ENCODE assay signal across 8 mouse cellular contexts in genomic region chr14:61647182-61647880, GRCm38 (mm10). TPM values are rescaled to one million over a fixed set of nuclear protein-coding genes. Genes with fewer than 3 reads are reported as not detected.
DNase-seq lines count a peak whose midpoint lies in the region; ATAC-seq lines count a peak whose summit lies in the region.

No protein-coding gene starts in this region.

- no peaks in the 10 kb centered on the region for H3K36me3 ChIP-seq in megakaryocyte, embryonic 14.5 days (replicated peaks; ENCODE audit: low read length)
- H3K36me3 ChIP-seq in intestine, embryonic 16.5 days (ENCODE audit: control insufficient read depth, insufficient read depth, low read length): no peaks in the 10 kb centered on the region
- no peaks in the 10 kb centered on the region for H3K36me3 ChIP-seq in liver, embryonic 11.5 days (ENCODE audit: control insufficient read depth, insufficient read depth, low read length)
- H3K36me3 ChIP-seq in stomach, embryonic 16.5 days (ENCODE audit: control insufficient read depth, insufficient read depth, low read length): no peaks in the 10 kb centered on the region

- H3K9me3 ChIP-seq in megakaryocyte, embryonic 14.5 days: no peaks in the 10 kb centered on the region
- no peaks in the 10 kb centered on the region for H3K9me3 ChIP-seq in intestine, embryonic 16.5 days (ENCODE audit: control insufficient read depth, low read length)
- no peaks in the 10 kb centered on the region for H3K9me3 ChIP-seq in liver, embryonic 11.5 days (ENCODE audit: control insufficient read depth, low read length)
- H3K9me3 ChIP-seq in stomach, embryonic 16.5 days (replicated peaks; ENCODE audit: control insufficient read depth, low read length): no peaks in the 10 kb centered on the region

- DNase-seq in cerebellum, postnatal 4 days (ENCODE audit: low spot score in 2 of 2): peak; percentile 21 to 31
- DNase-seq in gastrocnemius, postnatal 25 days: peak; percentile 17
- peak; percentile 67 for DNase-seq in liver, embryonic 11.5 days (ENCODE audit: low spot score)
- peak; percentile 68 for DNase-seq in neural tube, embryonic 10.5 days (ENCODE audit: extremely low spot score, low spot score)

- peak overlapping the region; percentile 96 for H3K27ac ChIP-seq in intestine, embryonic 16.5 days (ENCODE audit: low read length)
- H3K27ac ChIP-seq in liver, embryonic 11.5 days (ENCODE audit: low read depth, low read length): peak overlapping the region; percentile 99
- H3K27ac ChIP-seq in stomach, embryonic 16.5 days (ENCODE audit: low read length): peak overlapping the region; percentile 95

- peak overlapping the region; percentile 92 for H3K4me3 ChIP-seq in megakaryocyte, embryonic 14.5 days (replicated peaks)
- H3K4me3 ChIP-seq in intestine, embryonic 16.5 days (ENCODE audit: low read length): peak overlapping the region; percentile 90
- H3K4me3 ChIP-seq in liver, embryonic 11.5 days (ENCODE audit: low read depth, low read length): peak overlapping the region; percentile 77
- peak overlapping the region; percentile 76 for H3K4me3 ChIP-seq in stomach, embryonic 16.5 days (replicated peaks; ENCODE audit: low read length)

- H3K27me3 ChIP-seq in megakaryocyte, embryonic 14.5 days (replicated peaks): no peaks in the 10 kb centered on the region
- no peaks in the 10 kb centered on the region for H3K27me3 ChIP-seq in intestine, embryonic 16.5 days (replicated peaks; ENCODE audit: control insufficient read depth, insufficient read depth, low read length)
- no peaks in the 10 kb centered on the region for H3K27me3 ChIP-seq in liver, embryonic 11.5 days (replicated peaks; ENCODE audit: control insufficient read depth, insufficient read depth, low read length)
- H3K27me3 ChIP-seq in stomach, embryonic 16.5 days (ENCODE audit: control insufficient read depth, insufficient read depth, low read length): no peaks in the 10 kb centered on the region

- ATAC-seq in megakaryocyte, adult 5-6 weeks (ENCODE audit: poor library complexity, severe bottlenecking): no peak
- ATAC-seq in intestine, embryonic 16.5 days: no peak
- no peak for ATAC-seq in liver, embryonic 11.5 days (replicated peaks; ENCODE audit: low FRiP score)
- no peak for ATAC-seq in stomach, embryonic 16.5 days (ENCODE audit: insufficient read depth, low FRiP score)

- under 1% methylated on average over 24 of the region's 24 CpGs for WGBS in intestine, embryonic 16.5 days
- under 1% methylated on average over 24 of the region's 24 CpGs for WGBS in liver, embryonic 11.5 days
- under 1% methylated on average over 24 of the region's 24 CpGs for WGBS in stomach, embryonic 16.5 days

- H3K4me2 ChIP-seq in intestine, embryonic 16.5 days (ENCODE audit: low read depth, low read length): peak overlapping the region; percentile 57
- H3K4me2 ChIP-seq in liver, embryonic 11.5 days: peak overlapping the region; percentile 64
- peak overlapping the region; percentile 74 for H3K4me2 ChIP-seq in stomach, embryonic 16.5 days (ENCODE audit: low read depth, low read length)

- peaks cover 31% of the 10 kb centered on the region for H3K4me1 ChIP-seq in megakaryocyte, embryonic 14.5 days
- H3K4me1 ChIP-seq in intestine, embryonic 16.5 days (ENCODE audit: control insufficient read depth, insufficient read depth, low read length): peaks cover 4% of the 10 kb centered on the region; the same call in 1 of the 2 replicates
- peaks cover 13% of the 10 kb centered on the region for H3K4me1 ChIP-seq in liver, embryonic 11.5 days (replicated peaks; ENCODE audit: control insufficient read depth, insufficient read depth, low read length)
- H3K4me1 ChIP-seq in stomach, embryonic 16.5 days (ENCODE audit: control insufficient read depth, insufficient read depth, low read length): 0 out of 2 replicates have a peak, but pooled peaks cover 6% of the 10 kb centered on the region

- H3K9ac ChIP-seq in intestine, embryonic 16.5 days (ENCODE audit: low read depth, low read length): peak overlapping the region; percentile 94
- H3K9ac ChIP-seq in liver, embryonic 11.5 days (ENCODE audit: low read depth, low read length): peak overlapping the region; percentile 96
- H3K9ac ChIP-seq in stomach, embryonic 16.5 days (ENCODE audit: low read length): peak overlapping the region; percentile 89

RNA-seq across cellular contexts. Expression of gene Kcnrg, which starts 40.1 kb away (rescaled TPM):
- not detected in 2 replicates for polyA plus RNA-seq in megakaryocyte, embryonic 14.5 days (2012; ENCODE audit: insufficient read depth, low replicate concordance)
- 0.20 TPM in 1 of 2 replicates, not detected in the other for total RNA-seq in megakaryocyte, adult 5-6 weeks (2015)
- total RNA-seq in megakaryocyte, adult 5-6 weeks (2017): not detected in 2 replicates
- under 1 TPM; 0.16 to 0.26 TPM for total RNA-seq in gastrocnemius, postnatal 25 days (2021)
- polyA plus RNA-seq in intestine, embryonic 16.5 days (2015; fragmentation: Nextera tagmentation; extraction: Ambion mirVana): 0.44 and 0.45 TPM in 2 replicates
- 0.55 and 0.61 TPM in 2 replicates for polyA plus RNA-seq in liver, embryonic 11.5 days (2014; fragmentation: Nextera tagmentation; extraction: Ambion mirVana)
- 0.81 and 1.0 TPM in 2 replicates for polyA plus RNA-seq in stomach, embryonic 16.5 days (2015; fragmentation: Nextera tagmentation; extraction: Ambion mirVana)

RNA-seq across cellular contexts. Expression of gene Trim13, which starts 49.3 kb away (rescaled TPM):
- 0.22 TPM in 1 of 2 replicates, not detected in the other for polyA plus RNA-seq in megakaryocyte, embryonic 14.5 days (2012; ENCODE audit: insufficient read depth, low replicate concordance)
- 1.2 and 4.5 TPM in 2 replicates for total RNA-seq in megakaryocyte, adult 5-6 weeks (2015)
- 3.0 and 3.7 TPM in 2 replicates for total RNA-seq in megakaryocyte, adult 5-6 weeks (2017)
- total RNA-seq in gastrocnemius, postnatal 25 days (2021): 1 to 10 TPM; 6.1 TPM
- 8.6 and 10.1 TPM in 2 replicates for polyA plus RNA-seq in intestine, embryonic 16.5 days (2015; fragmentation: Nextera tagmentation; extraction: Ambion mirVana)
- 12.8 and 14.2 TPM in 2 replicates for polyA plus RNA-seq in liver, embryonic 11.5 days (2014; fragmentation: Nextera tagmentation; extraction: Ambion mirVana)
- 22.6 and 26.3 TPM in 2 replicates for polyA plus RNA-seq in stomach, embryonic 16.5 days (2015; fragmentation: Nextera tagmentation; extraction: Ambion mirVana)

Comparison
In these comparisons a context has a peak if more than half of its experiments do, and no peak if none do; other contexts are left out.
1. DNase-seq: peak in every context shown above with its lines; median percentile 68 in neural tube, embryonic 10.5 days; 67 in liver, embryonic 11.5 days; 26 in cerebellum, postnatal 4 days; 17 in gastrocnemius, postnatal 25 days.